Mouse (Mus musculus): ENCODE measurements around the gene C530025M09Rik.

DNA sequence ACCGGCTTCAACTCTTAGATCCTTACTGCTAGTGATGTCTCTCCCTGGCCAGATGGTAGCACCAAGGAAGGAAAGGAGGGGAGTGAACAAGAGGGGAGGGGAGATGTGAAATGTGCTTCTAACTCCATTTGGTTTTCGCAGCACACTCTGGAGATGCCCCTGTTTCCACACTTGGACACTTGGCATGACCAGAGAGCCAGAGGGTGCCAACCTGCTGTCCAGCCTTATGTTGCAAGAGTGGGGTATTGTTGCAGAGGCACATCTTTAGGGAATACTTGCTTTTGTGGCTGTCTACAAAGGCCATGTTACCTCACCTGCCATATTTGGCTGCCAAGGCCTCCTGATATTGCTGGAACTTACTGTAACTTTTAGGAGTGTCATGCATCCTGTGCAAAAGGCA is 8.7 kb upstream of the C530025M09Rik start:
- TF ChIP-seq CTCF (conservative IDR thresholded peaks at IDR 0.05; ENCODE audit: low read length) (no peak), POU5F1 (IDR thresholded peaks at IDR 0.05; ENCODE audit: borderline replicate concordance, low read length) (no peak), NANOG (IDR thresholded peaks at IDR 0.05; ENCODE audit: borderline replicate concordance, low read length) (no peak)
